Mouse (Mus musculus) T-cell, adult 2 months (primary cell): ENCODE data around the gene Lamc3.

ENCODE experiments used
- DNase-seq: peaks from one replicate; pipeline ENCODE4 v3.0.0; 2022; ENCODE audit warnings: low spot score

The Lamc3 gene

DNA sequence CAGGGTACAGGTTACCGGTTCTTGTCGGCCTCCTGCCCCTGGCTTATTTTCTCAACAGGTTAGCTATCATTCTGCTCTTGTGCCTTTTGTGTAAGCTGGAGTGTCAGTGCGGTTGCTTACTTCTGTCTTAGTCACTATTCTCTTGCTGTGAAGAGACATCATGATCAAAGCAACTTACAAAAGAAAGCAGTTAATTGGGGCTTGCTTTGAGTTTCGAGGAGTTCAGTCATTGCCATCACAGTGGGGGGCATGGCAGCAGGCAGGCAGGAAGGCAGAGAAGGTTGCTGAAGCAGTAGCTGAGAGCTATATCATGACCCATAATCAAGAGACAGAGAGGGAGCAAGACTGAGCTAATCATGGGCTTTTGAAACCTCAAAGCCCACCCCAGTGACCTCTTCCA is 47.5 kb downstream of the Lamc3 start:
- DNase-seq, result no peak

DNA sequence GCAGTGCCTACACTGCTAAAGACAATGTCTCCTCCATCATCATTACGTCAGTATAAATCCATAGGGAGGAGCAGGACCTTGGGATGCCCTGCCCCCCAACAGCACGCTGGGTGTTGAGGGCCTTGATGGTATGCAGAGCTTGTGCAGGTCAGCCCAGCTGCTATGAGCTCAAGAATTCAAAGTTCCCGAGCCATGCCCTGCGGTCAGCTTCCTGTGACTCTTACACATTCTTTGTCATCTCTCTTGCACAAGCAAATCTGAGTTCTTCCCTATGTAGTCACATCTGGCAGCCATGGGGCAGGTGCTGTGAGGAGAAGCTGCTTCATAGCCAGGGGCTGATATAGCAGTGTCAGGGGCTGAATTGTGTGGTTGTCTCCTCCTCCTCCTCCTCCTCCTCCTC is 48.0 kb downstream of the Lamc3 start:
- DNase-seq, result no peak

DNA sequence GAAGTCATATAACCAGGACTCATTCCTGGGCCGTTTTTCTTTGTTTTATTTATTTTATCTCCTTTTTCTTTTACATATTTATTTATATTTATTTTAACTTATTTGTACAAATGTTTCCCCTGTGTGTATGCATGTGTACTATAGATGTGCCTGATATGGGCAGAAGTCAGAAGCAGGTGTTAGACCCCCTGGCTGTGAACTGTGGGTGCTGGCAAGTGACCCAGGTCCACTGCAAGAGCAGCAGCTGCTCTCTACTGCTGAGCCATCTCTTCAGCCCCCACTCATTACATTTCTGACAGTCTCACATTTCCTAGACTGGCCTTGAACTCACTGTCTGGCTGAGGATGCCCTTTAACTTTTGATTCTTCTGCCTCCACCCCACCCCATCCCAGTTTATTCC is 51.2 kb downstream of the Lamc3 start:
- DNase-seq, result no peak

DNA sequence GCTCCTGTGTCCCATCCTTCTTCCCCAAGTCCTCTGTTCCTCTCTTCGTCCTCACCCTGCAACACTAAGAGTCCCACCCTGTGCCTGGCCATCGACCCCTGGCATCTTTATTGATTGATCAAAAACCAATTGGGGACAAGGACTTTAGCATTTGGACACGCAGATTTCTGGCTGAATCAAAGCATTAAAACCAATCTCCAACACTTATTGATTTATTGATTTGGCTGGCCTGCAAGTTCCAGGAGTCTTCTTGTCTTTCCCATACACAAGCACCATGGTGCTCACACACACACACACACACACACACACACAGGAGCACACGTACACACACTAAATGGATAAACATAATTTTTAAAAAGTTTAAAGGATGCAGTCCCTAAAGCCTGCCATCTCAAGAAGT is 55.9 kb downstream of the Lamc3 start:
- no peak for DNase-seq

DNA sequence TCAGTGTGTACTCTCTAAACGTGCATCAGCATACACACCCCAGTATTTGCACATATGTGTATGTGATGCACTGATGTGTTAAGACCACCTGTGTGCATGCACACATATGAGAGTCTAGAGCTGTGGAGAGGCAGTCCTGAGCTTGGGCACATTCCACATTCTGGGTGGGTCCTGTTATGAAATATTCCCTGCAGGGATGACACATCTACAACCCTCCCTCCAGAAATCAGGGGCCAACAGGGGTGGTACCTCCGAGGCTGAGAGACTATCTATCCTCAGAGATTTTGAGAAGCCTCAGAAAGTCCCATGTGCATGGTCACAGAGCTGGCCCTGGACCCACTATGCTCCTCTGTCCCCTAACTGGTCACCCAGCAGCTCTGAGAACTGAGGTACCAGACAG is 58.5 kb downstream of the Lamc3 start:
- no peak for DNase-seq

DNA sequence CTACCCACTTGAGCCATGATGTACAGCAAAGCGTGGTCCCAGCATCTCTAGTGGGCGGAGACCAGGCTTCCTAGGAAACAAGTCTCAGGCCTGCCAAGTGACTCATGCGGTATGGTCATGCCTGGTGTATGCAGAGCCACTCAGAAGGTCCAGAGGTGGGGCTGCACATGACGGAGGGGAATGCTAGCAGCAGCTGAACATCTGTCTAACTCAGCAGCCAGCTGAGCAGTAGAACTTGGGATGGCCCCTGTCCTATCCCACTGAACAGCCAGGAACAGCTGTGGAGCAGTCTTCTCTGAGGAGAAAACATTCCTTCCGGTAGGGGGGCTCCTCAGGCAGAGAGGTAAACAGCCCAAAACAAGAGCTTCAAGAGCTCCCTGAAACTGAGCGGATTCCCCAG is 61.3 kb downstream of the Lamc3 start:
- DNase-seq, result no peak

DNA sequence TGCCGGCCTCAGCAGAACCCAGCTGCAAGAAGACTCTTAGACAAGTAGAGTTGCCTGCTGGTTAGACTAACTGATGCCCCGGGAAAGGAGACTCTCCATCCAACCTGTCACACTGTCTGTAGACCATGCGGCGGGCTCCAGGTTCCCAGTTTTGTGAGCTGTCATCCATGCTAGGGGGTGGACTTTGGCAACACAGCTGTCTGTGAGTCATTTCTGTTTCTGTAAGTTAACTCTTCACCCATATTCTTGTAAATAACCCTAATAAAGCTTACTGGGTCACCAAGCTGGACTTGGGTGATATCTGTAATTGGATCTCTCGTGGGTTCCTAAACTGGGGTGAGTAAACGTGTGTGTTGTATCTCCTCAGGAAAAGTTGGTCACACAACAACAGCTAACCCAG is 61.7 kb downstream of the Lamc3 start:
- DNase-seq, result no peak

DNA sequence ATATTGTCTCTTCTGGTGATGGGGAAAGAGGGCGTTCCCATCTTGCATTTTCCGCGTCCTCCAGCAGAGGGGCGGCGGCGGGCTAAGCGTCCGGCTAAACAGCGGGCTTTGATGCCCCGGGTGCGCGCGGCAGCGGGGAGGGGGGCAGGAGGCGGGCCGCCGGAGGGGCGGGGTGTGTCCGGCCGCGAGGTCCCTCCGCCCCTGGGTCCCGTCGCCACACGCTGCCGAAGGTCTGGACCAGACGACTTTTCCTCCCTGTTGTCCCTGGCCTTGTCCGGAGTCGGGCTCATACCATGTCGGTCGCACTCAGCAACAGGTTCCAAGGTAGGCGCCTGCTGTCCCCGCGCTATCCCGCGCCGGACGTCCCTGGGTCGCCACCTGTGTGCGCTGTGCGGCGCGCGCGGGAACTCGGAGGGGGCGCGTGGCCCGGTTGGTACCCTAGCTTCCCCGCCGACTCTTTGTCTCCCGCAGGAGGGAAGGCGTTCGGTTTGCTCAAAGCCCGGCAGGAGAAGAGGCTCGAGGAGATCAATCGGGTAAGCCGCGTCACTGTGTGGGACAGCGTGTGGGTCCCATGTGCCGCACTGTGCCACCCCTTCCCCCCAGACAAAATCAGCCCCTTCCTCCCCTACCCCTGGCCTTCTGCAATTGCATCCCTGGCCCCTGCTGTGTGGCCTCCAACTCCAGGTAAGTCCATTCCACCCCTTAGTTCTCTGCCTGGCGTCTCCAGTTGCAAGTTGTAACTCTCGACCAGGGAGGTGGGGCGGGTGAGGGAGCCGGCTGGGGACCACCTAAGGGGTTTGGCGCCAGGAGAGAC is 63.2 kb downstream of the Lamc3 start, which contains the start of gene Aif1l:
Aif1l (plus strand) TSS at position 82 of the 814 bp plus-strand sequence.
- peak; percentile 35 for DNase-seq

DNA sequence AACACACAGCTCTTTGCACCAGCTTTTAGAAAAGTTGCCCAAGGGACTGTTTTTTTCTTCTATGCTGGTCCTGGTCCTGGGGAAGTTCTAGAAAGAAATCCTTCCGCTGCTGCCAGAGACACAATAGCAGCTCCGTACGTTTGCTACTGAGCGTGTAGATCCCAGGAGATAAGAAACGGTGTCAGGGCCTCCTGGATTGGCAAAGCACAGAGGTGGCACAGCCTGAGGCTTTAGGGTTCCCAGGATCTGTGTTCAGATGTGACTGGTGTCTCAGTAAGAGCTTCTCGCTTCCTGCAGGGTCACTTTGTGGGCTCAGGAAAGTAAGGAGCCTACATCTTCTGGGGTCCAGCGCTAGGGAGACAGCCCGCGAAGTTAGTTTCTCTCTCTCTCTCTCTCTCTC is 63.9 kb downstream of the Lamc3 start:
- DNase-seq, result no peak

DNA sequence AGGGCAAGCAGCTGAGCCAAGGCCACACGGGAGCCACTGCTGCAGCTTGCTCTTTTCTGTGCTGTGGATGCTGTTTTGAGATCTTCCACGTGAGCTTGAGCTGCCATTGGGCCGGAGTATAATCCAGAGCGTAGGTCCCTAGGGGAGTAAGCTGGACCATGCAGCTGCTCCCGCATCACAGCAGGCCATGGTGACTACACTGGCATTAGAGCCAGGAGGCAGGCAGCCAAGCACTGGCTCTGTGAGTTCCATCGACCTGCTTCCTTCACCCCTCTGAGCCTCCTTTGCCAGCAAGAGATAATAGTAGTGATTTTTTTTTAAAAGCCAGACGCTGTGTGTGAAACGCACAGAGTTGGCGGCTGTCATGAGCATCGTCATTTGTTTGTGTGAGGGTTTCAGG is 65.1 kb downstream of the Lamc3 start:
- no peak for DNase-seq

DNA sequence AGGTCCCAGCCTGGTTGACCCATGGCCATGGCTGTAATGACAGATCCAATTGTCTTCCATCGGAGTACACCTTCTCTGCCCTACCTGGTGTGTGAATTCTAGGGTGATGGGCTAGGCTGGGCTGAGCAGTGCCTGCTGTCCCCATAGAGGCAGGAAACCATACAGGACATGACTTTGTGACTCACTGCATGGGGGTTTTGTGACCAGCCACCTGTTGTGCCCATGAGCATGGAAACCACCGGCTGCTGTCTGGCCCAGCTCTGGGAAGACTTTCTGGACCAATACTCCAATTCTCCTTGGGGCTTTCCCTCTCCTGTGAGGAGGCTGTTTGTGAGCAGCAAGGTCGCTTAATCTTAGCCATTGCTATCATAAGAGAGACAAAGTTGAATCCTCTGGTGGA is 65.6 kb downstream of the Lamc3 start:
- DNase-seq, result no peak

DNA sequence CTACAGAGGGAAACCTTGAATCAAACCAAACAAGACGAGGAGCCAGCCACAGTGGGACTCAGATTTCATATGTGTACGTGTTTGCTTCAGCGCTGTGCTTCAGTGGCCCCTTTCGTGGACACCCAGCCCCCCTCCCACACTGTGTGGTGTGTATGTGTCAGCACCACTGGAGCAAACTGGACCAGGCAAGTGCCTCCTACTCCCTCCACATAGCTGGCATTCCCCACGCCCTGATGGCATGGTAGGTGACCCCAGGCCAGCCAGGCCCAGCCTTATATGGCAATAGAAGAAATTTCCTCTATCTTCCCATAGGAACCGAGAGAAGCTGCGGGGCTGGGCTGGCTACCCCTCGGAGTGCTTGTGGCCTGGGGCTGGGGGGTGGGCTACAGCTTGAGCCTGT is 66.6 kb downstream of the Lamc3 start:
- DNase-seq, result no peak

DNA sequence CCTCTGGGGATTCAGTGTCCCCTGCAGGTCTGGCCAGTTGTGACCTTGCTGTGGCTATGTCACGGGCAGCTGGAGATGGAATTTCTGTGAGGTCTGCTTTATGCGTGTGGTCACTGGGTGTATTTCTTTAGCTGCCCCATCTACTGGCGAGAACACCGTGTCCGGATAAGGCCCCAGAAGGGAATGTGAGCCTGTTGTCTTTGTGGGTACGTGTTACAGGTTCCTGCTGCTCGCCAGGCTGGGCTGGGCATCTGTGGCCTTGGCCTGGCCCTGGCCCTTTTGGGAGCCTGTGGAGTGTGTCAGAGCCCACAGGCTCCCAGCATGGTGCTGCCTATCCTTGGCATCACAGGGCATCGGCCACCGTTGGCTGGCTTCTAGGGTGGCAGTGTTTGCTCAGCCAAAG is 67.7 kb downstream of the Lamc3 start:
- no peak for DNase-seq

DNA sequence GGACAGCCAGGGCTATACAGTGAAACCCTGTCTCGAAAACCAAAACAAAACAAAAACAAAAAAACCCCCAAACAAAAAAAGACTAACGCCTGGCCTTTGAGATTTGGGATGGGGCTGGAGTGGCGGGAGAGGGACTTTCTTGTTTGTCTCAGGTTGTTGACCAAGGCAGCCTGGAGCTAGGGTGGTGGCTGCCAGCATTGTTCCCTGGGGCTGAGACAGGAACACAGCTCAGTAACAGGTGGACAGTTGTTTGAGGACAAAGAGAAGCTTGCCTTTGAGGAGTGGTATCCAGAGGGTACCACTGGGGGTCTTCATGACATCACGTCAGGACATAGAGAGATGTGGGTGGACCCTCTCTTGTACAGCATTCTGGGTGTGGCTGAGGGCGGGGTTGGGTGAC is 68.6 kb downstream of the Lamc3 start:
- DNase-seq, result no peak

DNA sequence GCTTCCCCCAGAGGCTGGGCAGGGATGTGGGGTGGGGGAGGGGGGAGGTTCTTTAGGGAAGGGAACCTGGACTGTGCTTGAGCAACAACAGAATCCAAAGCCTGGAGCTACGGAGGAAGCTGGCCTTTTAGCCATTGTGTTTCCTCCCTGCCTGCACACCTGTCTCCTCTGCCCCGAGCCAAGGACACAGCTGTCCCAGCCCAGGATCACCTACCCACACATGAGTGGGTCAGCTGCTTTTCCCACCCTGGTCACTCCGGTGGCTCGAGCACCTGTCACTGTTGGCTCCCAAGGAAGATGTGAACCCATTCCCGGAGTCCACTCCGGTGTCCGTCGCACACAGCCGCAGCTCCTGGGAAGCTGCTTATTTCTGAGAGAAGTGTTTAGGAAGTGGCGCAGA is 70.1 kb downstream of the Lamc3 start:
- DNase-seq, result no peak

DNA sequence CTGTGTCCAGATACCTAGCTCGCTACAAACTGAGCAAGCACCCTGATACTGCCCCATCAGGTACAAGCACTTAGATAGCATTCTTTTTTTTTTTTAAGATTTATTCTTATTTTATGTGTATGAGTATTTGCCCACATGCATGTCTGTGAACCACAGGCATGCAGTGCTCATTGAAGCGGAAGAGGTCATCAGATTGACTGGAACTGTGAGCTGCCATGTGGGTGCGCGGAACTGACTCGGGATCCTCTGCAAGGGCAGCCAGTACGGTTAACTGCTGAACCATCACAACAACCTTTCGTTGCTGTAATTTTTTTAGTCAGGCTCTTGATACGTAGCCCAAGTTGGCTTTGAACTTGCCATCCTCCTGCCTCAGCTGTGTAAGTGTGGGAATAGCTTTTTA is 73.9 kb downstream of the Lamc3 start:
- DNase-seq, result no peak

DNA sequence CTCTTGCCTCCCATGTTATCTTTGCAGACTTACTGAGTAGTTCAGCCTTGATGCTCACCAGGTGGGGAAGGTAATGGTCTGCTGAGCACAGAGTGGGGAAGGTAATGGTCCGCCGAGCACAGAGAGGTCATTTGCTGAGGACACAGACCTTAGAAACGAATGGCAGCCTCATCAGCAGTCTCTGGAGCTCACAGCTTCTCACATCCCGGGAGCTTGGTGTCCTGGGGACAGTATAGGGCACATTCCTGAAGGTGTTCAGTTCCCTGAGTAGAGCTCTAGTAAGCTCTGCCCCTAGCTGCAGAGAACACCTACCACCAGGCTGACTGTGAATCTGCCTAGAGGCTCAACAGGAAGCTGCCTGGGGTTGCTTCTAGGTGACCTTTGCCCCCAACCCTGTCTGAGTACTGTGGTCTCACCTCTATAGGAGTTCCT is 74.7 kb downstream of the Lamc3 start:
- DNase-seq, result no peak

DNA sequence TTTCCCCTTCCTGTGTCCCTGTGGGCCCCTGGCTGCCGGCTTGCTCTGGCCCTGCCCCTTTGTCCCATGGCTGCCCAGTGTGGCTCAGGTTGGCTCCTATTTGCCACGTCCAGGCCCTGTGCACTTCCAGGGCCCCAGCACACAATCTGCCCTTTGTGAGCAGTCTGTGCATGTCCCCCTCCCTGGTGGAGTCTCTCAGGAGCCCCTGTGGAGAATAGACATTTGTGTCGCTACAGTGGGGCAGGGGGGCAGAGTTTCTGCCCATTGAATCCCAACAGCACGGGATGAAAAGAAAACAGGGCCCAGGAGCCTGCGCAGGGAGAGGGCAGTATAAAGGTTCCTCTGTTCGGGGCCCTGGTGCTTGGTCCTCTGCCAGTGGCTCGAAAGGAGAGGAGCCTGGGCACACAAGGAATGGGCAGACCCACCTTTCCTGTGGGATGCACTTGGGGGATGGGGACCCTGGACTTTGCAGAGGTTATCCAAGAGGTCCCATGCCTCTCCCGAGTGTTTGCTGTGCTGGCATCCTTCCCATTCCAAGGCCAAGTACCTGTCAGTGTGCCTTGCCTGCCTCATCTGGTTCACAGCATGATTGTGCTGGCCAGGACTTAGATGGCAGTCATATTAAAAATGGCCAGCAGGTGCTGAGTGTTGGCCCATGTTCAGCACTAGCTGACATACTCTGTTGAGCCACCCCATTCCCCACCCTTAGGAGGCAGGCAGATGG is 75.6 kb downstream of the Lamc3 start:
- no peak for DNase-seq

DNA sequence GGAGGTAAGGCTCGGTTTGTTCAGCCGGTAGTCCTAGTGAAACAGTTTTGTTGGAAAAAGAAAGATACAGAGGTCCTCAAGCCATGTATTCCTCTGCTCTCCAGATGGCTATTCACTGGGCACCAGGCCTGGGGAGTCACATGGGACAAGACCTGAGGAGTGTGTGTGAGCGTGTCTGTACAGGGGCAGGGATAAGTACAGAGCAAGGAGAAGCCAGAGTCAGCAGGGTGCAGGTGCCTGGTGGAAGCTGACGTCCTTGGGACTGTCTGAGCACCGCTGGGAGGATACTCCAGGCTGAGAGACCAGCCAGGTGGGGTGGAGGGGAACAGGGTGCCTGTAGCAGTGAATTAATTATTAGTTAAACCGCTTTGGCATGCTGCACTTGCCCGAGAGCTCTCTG is 76.4 kb downstream of the Lamc3 start:
- DNase-seq, result no peak

DNA sequence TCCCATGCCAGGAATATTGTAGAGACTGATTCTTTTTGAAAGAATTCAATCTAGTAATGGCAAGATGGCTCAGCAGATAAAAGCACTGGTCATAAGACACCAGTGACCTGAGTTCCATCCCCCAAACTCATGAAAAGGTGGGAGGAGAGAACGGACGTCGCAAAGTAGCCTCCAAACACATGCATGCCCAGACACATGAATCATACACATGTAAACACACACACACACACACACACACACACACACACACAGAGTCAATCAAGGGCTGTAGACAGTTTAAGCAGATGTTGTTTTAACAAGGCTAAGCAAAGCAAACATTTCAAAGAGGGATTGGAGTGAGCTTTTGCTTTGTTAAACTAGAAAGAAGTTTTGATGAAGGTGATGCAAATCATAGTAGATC is 77.1 kb downstream of the Lamc3 start:
- no peak for DNase-seq

DNA sequence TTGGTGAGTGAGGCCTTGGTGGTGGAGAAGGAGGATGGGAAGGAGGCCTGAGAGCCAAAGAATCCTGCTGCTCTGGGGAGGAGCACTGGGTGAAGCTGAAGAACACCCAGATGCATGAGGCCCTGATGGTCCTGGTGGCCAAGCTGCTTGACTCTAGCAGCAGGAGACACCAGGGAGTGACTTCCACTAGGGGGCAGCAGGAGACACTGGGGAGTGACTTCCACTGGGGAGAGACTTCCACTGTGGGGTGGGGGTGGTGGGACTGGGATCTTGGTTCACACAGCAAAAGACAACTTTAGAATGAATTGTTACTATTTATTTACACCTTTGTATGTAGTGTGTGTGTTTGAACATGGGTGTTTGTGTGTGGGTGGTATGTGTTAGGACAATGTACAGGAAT is 78.0 kb downstream of the Lamc3 start:
- peak; percentile 57 for DNase-seq

DNA sequence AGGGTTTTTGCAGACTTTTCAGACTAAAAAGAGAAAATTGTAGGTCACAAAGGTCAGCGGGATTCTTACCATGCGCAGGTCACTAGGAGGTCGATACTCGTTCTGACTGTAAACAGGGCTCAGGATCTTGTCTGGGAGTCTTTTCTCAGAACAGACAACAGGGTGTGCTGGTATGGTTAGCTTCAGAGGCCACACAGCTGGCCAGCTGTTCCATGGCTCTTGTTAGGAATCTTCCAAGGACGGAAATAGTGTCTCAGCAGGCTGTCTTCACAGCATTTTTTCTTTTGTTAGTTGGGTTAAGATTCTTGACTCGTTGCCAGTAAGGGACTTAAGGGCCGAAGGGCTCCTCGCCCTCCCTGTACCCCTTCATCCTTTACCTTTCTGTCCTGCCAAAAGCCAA is 79.7 kb downstream of the Lamc3 start:
- no peak for DNase-seq

DNA sequence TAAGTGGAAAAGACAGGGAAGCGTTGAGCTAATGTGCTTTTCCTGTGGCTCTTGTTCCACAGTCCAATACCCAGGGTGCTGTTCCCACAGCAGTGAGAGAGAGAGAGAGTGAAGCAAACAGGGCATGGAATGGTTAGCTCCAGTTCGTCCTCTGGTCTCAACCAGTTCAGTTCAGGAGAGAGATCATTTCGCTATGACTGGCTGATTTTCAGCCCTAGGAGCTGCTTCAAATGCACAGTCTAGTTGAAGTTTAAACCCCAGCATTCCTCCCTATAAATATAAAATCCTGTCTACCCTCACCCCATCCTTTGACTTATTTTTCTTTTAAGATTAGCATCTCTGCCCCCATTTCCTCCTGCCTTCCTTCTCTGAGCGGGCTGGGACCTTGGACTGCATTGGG is 85.5 kb downstream of the Lamc3 start:
- no peak for DNase-seq
